Mouse (Mus musculus): ENCODE data around the gene Gmppa. TPM values are rescaled to one million over a fixed set of nuclear protein-coding genes. Genes with fewer than 3 reads are reported as not detected.
A peak's percentile ranks its signal among the peaks of the same experiment; 100 is the strongest.

Gene Gmppa
- total RNA-seq, 4 experiments from 2014 or later: 48.0 to 64.9 (median 62.3) TPM

DNA sequence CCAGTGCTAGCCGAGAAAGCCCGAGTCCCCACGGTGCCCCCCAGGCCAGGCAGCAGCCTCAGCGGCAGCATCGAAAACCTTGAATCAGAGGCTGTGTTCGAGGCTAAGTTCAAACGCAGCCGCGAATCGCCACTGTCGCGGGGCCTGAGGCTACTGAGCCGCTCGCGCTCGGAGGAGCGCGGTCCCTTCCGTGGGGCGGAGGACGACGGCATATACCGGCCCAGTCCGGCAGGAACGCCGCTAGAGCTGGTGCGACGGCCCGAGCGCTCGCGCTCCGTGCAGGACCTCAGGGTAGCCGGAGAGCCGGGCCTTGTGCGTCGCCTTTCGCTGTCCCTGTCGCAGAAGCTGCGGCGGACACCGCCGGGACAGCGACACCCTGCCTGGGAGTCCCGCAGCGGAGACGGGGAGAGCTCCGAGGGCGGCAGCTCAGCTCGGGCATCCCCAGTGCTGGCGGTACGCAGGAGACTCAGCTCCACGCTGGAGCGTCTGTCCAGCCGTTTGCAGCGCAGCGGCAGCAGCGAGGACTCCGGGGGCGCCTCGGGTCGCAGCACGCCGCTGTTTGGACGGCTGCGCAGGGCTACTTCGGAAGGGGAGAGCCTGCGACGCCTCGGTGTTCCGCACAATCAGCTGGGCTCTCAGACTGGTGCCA lies 12.8 kb upstream of the Gmppa start:
- DNase-seq (ENCODE audit: low spot score in 2 of 2): no peak

- DNase-seq (ENCODE audit: low spot score in 2 of 2): no peak
Observed at GRCm38 (mm10) chr1:75423780-75424390, 11.8 kb upstream of the Gmppa start.

GRCm38 (mm10) chr1:75425796-75426471 lies 9.8 kb upstream of the Gmppa start:
- DNase-seq (ENCODE audit: low spot score in 2 of 2): peak in 1 of 2 experiments; percentile 45

DNA sequence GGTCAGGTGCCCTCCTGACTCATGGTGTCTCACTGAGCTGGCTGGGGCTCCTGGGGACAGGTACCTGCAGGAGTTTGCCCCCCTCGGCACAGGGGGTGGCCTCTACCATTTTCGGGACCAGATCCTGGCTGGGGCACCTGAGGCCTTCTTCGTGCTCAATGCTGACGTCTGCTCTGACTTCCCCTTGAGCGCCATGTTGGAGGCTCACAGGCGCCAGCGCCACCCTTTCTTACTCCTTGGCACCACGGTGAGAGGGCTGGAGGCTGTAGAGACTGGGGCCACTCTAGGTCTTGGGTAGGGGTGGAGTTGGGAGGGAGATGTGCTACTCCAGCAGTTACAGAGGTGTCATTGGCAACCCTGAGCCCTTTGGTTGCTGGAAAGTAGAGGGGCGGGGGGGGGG lies 3.1 kb downstream of the Gmppa start:
- DNase-seq (ENCODE audit: low spot score in 2 of 2): no peak

GRCm38 (mm10) chr1:75440661-75441060 lies 4.9 kb downstream of the Gmppa start:
- no peak for DNase-seq (ENCODE audit: low spot score in 2 of 2)

DNA sequence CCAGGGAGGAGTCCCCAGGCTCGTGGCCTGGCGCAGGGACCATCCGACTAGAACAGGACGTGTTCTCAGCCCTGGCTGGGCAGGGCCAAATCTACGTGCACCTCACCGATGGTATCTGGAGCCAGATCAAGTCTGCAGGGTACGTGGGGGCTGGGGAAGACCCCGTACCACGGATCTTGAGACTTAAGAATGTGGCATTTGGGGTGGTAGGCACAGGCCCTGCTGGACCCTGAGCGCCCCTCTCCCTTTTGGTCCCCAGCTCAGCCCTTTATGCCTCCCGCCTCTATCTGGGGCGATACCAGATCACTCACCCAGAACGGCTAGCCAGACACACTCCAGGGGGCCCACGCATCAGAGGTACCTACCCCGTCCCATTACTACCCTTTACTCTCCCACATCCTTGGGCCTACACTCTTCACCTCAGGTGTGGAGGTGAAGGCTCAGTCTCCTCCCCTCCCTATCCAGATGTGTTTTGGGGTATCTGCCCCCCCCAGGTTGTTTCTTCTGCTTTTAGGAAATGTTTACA lies 5.8 kb downstream of the Gmppa start:
- no peak for DNase-seq (ENCODE audit: low spot score in 2 of 2)

DNA sequence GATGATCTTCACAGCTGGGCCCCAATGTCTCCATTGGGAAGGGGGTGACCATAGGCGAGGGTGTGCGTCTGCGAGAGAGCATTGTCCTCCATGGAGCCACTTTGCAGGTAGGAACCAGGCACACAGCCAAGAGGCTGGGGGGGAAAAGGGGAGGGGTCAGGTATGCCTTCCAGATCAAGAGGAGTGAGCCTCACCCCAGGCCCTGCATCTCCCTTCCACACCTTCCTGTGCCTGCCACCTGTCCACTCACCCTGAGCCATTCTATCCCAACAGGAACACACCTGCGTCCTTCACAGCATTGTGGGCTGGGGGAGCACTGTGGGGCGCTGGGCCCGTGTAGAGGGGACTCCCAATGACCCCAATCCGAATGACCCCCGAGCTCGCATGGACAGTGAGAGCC lies 6.4 kb downstream of the Gmppa start:
- no peak for DNase-seq (ENCODE audit: low spot score in 2 of 2)

DNA sequence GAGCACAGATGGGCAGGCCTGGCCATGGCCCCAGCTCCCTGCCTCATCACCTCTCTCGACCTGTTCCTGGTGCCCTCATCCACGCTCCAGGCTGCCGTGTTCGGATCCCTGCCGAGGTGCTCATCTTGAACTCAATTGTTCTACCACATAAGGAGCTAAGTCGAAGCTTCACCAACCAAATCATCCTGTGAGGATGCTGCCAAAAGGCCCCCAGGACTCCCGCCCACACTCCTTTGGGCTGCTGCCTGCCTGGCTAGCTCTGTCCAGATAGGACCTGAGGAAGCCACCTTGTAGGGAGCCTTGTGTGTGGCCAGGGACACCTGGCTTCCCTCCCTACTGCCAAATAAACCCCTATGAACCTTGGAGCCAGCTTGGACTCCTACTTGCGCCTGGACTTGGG lies 7.1 kb downstream of the Gmppa start:
- DNase-seq (ENCODE audit: low spot score in 2 of 2): no peak

GRCm38 (mm10) chr1:75443247-75444024 lies 7.7 kb downstream of the Gmppa start:
- DNase-seq (ENCODE audit: low spot score in 2 of 2): no peak

GRCm38 (mm10) chr1:75444208-75444607 lies 8.5 kb downstream of the Gmppa start:
- no peak for DNase-seq (ENCODE audit: low spot score in 2 of 2)

GRCm38 (mm10) chr1:75445141-75445701 lies 9.5 kb downstream of the Gmppa start:
- no peak for DNase-seq (ENCODE audit: low spot score in 2 of 2)

DNA sequence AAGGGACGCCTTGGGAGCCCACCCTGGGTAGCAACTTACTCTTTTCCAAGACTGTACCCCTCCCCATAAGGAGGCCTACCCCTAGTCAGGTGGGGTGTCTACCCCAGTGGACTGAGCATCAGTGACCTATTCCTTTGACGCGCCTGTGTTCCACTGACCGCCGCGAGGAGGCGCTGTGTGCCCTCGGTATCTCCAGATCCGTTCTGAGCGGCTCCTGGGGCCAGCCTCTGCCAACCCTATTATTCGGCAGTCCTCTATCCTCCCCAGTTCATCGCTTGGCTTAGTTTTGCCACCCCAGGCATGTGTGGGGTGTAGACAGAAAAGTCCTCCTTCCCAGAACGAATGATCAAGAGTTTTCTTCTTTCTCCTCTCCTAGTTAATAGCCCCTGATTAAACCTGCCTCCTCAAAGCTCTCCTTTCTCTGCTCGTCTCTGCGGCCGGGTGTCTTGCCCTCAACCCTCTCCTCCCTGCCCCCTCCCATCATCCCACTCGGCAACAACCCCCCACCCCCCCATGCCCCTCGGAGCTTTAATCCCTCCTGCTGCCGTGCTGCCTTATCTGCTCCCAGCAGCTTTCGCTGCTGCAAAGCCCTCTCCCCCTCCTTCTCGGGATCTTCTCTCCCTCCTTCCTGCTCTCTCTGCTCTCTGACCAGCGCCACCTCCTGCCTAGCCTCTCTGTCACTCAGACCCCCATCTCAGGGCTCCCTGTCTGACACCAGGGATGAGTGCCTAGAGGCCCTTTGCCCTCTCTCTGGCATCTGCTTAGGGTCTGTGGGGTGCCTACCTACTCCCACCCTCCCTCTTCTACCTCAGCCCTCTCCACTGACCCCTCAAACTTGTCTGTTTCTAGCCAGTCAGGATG lies 10.3 kb downstream of the Gmppa start:
- DNase-seq (ENCODE audit: low spot score in 2 of 2): peak in 1 of 2 experiments; percentile 63

DNA sequence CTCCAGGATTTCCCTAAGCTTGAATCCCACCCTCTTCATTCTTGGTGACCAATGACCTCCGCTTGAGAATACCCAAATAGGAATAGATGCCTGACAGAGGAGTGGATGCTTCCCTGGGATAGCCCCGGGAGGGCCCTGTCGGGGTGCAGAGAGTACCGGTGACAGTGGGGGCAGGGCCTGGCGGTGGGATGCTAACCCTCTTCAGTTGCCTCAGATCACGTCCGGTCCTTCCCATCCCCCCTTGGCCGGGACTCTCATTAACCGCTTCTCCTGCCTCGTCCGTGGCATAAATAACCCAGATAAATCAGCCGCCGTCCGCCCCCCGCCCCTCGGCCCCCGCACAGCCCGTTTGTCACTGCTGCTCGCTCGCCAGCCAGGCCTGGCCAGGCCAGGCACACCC lies 10.9 kb downstream of the Gmppa start:
- no peak for DNase-seq (ENCODE audit: low spot score in 2 of 2)

DNA sequence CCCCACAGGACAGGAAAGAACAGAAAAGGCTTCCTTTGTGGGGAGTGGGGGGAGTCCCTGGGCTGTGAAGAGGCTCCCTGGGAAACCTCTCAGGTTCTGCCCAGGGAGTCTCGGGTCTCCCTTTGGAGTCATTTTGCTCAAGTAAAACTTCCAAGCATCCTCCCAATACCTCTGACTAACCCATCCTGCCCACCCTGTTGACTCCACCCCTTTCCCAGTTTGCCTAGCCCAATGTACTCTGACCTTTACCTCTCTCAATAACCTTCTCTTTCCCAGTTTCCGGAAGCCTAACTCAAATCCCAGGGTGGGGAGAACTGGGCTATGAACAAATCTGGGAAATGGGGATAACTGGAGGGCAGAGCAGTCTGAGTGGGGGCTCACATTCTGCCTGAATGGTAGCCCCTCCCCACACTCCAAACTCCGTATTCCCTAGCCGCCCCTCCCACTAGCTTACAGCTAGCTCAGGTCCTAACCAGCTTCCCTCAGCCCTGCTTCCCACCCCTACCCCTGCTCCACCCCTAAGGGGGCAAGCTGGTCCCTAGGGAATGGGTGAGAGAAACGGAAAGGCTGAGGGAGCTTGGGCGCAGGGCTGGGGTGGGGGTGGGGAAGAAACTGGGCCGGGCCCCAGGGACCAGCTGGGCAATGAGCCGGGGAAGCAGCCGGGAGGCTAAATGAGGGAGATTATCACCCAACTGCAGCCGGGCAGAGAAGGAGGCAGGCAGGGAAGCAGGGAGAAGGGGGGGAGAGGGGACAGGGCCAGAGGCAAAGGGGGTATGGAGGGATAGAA lies 11.7 kb downstream of the Gmppa start:
- no peak for DNase-seq (ENCODE audit: low spot score in 2 of 2)

DNA sequence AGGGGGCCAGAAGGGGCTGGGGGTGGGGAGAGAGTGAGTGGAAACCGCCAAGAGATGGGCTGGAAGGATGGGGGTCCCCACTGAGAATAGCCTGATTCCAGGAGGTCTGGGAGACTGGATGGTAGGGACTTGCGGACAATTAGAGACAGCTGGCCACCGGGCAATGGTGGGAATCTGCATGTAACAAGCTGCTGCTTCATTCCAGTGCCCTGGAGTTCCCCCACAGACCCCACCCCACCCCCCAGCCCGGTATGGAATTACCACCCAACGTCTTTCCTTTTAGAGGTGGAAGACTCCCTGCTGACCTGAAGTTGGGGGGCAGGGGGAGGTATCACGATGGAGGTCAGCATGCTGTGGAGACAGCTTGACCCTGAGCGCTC lies 12.3 kb downstream of the Gmppa start:
- no peak for DNase-seq (ENCODE audit: low spot score in 2 of 2)

DNA sequence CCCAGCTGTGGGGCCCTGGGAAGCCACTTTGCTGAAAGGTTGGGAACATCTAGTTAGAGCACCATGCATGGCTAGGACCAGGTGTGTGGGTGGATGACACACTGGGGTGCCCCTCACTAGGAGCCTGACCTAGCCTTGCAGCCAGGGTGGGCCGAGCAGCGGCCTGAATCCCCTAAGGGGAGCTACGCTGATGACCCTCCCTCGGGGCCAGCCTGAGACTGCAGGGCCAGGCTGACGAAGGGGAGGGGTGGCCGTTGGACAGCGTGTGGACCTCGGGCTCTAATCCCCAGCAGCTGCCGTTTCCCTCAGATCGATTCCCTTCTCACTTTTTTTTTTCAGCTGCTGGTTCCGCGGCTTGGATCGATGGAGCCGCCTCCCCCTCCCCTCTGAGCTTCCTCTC lies 13.2 kb downstream of the Gmppa start:
- no peak for DNase-seq (ENCODE audit: low spot score in 2 of 2)

DNA sequence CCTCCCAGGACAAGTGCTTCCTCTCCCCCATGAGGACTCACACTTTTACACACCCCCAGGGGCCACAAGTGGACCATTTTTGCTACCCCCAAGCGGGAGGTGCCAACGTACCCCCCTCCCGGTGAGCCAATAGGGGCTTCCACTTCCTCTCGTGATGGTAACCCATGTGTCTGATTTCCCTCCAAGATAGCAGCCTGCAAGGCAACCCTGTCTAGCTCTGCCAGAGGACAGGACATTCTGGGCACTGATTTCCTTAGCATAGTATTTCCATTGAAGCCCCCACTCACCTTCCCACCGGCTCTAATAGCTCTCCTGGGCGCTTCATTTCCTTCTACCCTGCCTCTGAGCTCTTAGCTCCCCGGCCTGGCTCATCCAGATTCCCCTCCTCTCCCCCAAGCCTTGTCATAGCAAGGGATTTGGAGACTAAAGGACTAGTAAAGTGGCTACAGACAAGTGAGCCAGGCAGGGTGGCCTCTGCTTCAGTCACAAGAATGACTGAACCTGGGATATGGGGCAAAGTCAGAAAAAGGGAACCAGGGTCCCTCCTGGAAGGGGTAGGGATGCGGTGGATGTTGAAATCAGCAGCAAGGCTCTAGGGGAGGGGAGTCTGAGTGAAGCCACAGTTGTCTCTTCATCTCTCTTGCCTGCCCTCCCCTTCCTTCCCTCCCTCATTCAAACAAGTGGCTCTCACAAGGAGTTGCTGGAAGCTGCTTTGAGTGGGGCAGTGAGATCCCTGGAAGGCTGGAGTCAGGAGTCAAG lies 13.8 kb downstream of the Gmppa start:
- no peak for DNase-seq (ENCODE audit: low spot score in 2 of 2)

DNA sequence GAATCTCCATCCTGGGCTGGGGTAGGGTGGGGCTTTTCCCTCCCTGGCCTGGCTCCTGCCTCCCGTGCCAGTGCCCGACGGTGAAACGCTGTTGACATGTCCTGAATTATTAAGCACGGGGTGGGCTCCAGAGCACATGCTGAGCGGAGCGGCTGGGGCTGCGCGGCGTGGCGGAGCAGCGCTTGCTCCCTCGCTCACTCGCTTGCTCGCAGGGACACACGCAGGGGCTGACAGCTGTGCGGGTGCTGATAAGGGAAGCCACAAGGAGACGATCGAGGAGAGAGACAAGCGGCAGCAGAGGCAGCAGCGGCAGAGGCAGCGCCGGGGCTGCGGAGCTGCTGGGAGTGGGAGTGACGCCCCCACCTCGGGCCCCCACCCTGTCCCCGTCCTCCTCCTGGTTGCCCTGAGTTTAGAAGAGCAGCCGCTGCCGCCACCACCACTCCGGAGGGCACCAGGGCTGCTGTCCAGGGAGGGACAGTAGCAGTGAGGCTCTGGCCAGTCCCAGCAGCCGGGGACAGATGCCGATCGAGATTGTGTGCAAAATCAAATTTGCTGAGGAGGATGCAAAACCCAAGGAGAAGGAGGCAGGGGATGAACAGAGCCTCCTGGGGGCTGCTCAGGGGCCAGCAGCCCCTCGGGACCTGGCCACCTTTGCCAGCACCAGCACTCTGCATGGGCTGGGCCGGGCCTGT lies 14.7 kb downstream of the Gmppa start, which contains the start of gene Asic4:
Gene Asic4, plus strand, starts transcription at position 123 of the 692 bp plus-strand sequence.
- DNase-seq (ENCODE audit: low spot score in 2 of 2): no peak

All from left cerebral cortex, adult 8-10 months (tissue).